Mouse (Mus musculus): ENCODE measurements around the gene Ano3. TPM values are rescaled to one million over a fixed set of nuclear protein-coding genes. Genes with fewer than 3 reads are reported as not detected.

Gene Ano3
- 0.05 TPM for polyA plus RNA-seq (2017; shearing (Covaris generic))

DNA sequence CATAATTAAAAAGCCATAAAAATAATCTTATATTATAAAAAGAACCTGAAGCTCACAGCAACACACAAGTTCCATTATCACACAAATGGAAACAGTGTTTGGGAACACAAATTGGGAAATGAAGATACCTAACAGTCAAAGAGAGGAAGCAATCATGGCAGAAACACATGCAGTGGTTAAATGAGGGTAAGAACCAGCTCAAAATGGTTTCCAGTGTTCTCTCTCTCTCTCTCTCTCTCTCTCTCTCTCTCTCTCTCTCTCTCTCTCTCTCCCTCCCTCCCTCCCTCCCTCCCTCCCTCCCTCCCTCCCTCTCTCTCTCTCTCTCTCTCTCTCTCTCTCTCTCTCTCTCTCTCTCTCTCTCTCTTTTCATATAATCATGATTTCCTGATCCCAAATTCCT is at the start of gene Ano3:
Gene Ano3 (minus strand): TSS at position 101 of the 400 bp plus-strand sequence.

DNA sequence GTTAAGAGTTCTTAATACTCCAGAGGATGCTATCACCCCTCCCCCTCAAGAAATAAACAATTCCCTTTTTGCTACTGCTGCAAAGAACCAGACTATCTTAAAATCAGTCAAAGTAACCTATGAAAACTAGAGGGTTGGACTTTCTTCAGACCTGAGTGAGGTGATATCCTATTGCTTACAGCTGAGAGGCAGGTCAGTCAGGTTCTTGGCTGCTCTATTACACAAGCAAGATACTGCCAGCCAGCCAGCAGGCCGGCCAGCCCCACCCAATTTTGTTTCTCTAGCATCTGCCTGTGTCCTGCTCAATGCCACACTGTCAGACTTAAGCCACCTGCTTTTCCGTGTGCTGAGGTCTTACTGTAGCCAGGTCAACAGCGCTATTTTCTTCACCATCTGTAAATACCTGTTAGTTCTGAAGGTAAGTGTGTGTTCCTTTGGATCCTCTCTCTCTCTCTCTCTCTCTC is 229.4 kb downstream of the Ano3 start, which contains the start of gene Muc15:
Gene Muc15 (plus strand): TSS at position 51 of the 464 bp plus-strand sequence.

Other genes with a start within 250 kb of the Ano3 start
- not detected for gene Muc15, start 229.6 kb downstream of the Ano3 start, polyA plus RNA-seq (2017; shearing (Covaris generic))
- gene Gm13941, start 155.1 kb upstream of the Ano3 start, polyA plus RNA-seq (2017; shearing (Covaris generic)), result not detected
- not detected for gene Gm15130, start 202.0 kb upstream of the Ano3 start, polyA plus RNA-seq (2017; shearing (Covaris generic))